Mouse (Mus musculus) heart, adult 9 months (tissue): ENCODE measurements around the gene Clcn7.
A peak's percentile ranks its signal among the peaks of the same experiment; 100 is the strongest.

Source experiments
- DNase-seq, 2 experiments: peaks; one replicate each; pipeline ENCODE4 v3.0.0; 2022; ENCODE audit warnings: low spot score in 2 of 2

Gene Clcn7

DNA sequence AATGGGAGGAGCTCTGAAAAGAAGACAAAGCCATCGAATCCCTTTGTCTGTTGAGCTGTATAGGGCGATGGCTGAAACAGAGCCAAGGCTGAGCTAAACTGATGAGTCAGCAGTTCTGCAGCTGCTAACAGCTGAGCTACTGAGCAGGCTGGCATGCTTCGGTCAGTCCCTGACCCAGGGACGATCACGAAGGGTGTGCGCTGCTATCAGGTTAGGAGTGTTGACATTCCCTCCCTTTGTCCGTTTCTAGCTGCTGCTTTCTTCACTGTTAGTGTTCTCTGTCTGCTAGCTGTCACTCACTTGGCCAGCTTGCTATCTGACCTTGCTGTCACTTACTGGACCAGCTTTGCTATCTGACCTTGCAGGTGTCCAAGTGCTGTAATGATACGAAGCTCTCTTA lies 6.1 kb upstream of the Clcn7 start:
- peak in 1 of 2 experiments; percentile 31 for DNase-seq

- DNase-seq = no peak
These were observed 5.5 kb upstream of the Clcn7 start for GRCm38 (mm10) chr17:25127681-25128080.

GRCm38 (mm10) chr17:25130060-25130459 lies 3.1 kb upstream of the Clcn7 start:
- no peak for DNase-seq

- DNase-seq = no peak
These were observed 2.4 kb downstream of the Clcn7 start for GRCm38 (mm10) chr17:25135622-25136021.

GRCm38 (mm10) chr17:25138803-25139202 lies 5.6 kb downstream of the Clcn7 start:
- DNase-seq = no peak

DNA sequence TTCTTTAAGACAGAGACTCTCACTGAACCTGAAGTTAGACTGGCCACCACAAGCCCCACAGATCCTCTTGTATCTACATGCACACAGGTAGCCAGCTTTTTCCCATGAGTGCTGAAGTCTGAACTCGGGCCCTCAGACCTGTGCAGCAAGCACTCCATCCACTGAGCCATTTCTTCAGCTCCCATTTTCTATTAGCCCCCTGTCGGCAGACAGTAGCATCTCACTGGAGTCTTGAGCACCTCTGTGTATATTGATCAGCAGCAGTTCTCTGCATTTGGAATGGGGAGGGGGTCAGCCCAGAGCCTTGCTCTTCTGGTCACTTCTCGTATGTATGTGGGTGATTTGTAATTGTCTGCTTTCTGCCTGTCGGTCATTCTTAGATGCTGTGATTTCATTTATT lies 6.8 kb downstream of the Clcn7 start:
- DNase-seq = no peak

GRCm38 (mm10) chr17:25162161-25162560 lies 29.0 kb downstream of the Clcn7 start, which contains the start of gene Ccdc154:
Gene Ccdc154, plus strand, starts transcription at chr17:25162461.
- DNase-seq = no peak

GRCm38 (mm10) chr17:25163387-25163786 lies 30.2 kb downstream of the Clcn7 start:
- DNase-seq = no peak

DNA sequence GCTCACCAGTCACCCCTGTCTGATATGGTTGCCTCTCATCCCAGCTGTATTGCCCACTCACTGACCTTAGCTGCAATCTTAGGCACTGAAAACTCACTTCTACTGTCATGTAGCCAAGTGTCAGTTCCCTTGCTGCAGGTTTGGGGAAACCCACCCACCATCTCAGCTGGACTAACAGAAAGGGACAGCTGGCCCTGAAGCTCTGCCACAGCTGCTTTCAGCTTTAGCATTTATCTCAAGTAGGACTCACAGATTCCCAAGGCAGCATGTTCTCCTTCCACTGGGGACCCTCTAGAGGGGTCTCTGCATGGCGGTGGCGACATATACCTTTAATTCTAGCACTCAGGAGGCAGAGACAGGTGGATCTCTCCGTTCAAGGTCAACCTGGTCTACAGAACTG lies 31.6 kb downstream of the Clcn7 start:
- DNase-seq = no peak

- no peak for DNase-seq
These were observed 32.9 kb downstream of the Clcn7 start for GRCm38 (mm10) chr17:25165970-25166671.

DNA sequence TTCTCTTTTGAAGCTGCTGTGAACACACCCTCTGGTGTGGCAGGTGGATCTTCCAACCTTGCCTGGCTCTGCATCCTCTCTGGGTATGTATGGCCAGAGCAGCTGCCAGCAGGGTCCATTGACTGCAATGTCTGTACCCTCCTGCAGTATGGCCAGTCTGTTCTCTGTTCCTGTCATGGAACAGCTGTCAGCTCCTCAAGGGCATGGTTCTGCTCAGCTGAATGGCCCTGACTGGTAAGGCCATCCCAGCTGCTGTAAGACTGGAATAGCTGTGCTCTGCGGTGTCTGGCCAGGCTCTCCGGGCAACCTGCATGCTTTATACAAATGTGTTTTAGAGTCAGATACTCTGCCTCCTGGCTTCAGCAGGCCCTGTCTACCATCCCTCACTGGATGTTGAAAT lies 36.5 kb downstream of the Clcn7 start:
- no peak for DNase-seq

DNA sequence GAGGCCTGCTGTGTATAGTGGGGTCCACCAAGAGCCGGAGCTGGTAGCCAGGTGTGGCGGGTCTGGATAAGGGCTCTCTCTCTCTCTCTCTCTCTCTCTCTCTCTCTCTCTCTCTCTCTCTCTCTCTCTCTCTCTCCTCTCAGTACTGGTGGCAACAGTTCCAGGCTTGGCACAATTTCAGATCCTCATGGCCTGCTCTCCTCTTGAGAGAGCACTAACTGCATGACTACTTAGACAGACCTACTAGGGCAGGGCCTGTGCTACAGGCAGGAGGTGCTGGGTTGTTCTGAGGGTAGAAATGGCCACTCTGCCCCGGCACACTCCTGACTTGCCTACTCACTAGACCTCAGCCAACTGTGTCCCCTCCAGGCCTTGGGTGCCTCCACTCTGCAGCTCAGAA lies 39.4 kb downstream of the Clcn7 start:
- DNase-seq = no peak

- DNase-seq = no peak
These were observed 42.2 kb downstream of the Clcn7 start, which contains the start of gene Gm38655 for GRCm38 (mm10) chr17:25175411-25175810. Gene Gm38655, minus strand, starts transcription at chr17:25175471.

DNA sequence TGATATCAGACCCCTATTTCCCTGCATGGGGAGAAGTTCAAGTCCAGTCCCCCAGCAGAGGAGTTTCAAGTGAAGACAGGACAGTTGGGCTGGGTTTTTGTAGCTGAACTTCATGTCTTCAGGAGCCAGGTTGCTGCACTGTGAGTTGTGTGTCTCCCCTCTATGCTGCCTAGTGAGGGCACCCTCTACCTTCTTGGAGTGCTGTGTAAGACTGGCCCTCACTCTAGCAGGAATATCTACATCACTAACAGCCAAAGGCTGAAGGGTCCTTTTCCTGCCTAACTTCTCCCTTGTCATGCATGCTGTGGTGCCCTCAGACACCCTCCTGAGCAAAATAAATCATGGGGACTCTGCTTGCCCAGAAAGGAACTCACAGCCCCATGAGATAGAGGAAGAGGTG lies 50.0 kb downstream of the Clcn7 start:
- no peak for DNase-seq

- peak; percentile 92 to 97 for DNase-seq
These were observed 51.0 kb downstream of the Clcn7 start, which contains the start of gene BC003965 for GRCm38 (mm10) chr17:25184129-25184691. Gene BC003965, plus strand, starts transcription at chr17:25184554.

DNA sequence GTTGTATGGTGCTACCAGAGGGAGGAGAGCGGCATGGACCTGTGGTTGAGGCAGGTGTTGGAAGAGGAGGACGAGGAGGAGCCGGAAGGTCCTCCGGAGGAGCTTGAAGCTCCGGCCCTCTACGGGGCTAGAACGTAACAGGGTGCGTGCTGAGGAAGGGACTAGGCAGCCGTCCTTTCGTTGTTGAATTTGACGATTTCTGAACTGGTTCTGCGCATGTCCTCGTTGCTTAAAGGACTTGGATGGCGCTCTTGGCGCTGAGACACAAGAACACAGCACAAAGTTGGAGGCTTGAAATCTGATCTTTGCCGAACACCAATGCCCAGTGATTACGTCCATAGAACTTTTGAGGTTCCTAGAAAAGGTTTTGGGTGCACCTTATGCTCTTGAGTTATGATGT lies 51.8 kb downstream of the Clcn7 start:
- DNase-seq = no peak

DNA sequence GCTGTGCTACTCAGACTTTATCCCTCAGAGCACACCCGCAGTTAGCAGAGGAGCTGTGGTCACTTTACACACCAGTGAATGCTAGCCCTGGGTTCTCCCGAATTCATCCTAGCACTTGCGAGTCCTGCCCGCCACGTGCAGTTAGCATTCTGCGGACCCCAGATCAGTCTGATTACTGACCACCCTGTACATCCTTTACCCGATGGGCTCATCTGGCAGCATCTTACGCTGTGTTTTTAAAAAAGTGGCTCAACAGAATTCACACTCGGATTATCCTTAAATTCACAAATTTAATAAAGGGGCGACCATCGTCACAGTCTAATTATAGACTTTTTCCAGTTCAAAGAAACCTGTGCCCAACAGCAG lies 54.6 kb downstream of the Clcn7 start:
- DNase-seq = no peak

GRCm38 (mm10) chr17:25188150-25189031 lies 55.2 kb downstream of the Clcn7 start, which contains the start of gene Unkl:
Gene Unkl, plus strand, starts transcription at chr17:25188397.
- peak; percentile 65 to 74 for DNase-seq

GRCm38 (mm10) chr17:25189091-25189490 lies 55.9 kb downstream of the Clcn7 start:
- no peak for DNase-seq

- no peak for DNase-seq
These were observed 69.2 kb downstream of the Clcn7 start for GRCm38 (mm10) chr17:25202401-25202800.

DNA sequence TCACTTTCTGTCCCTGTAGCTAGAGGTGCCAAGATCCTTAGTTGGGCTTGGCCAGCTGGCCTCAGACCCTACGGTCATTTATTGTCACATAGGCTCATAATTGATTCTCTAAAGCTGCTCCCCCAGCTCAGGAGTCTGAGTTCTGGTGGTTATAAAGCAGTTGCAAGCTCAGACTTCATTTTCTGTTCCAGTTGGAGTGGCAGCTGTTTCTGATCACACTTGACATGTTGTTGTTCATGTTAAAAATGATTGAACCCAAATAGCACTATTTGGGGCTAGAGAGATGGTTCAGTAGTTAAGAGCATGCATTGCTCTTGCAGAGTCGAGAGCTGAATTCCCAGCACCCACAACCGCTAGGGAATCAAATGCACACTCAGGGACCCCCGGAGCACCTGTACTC lies 76.8 kb downstream of the Clcn7 start:
- DNase-seq = no peak

DNA sequence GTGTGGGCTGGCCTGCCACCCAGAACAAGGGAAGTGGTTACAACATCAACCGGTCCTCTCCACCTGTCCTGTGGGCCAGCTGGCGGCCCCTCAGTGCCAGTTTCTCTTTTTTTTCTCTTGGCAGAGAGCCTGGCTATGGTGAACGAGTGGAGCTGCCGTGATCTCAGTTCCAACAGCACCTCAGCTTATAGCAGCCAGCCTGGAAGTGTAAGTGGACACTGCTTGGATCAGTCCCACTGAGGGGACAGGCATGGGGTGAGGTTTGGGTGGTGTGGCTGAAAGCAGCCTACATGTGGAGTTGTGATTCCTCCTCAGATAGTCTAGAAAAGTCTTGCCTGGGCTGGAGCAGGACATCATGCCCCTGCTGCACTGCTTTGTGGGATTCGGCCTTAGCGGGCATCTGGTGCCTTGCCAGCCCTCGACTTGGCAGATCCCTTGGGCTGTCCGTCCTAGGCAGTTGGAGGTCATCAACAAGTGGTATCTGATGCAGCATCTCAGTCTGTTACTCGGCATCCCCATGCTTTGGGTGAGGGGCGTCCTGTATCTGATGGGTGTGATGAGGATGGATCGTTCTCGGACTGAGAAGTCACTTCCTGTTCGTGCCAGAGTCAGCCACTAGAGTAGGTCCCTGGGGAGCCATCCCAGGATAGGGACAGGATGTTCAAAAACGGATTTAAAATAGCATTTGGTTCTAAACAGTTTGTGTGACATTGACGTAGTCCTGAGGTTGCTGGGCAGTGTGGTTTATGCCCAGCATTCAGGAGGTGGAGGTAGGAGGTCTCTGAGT lies 77.7 kb downstream of the Clcn7 start:
- DNase-seq = peak; percentile 35 to 55
